In genomic region chr8:11013258-11013657, GRCm38 (mm10) we compare ENCODE assay signal across 7 mouse cellular contexts. TPM values are rescaled to one million over a fixed set of nuclear protein-coding genes. Genes with fewer than 3 reads are reported as not detected.
A peak's percentile ranks its signal among the peaks of the same experiment; 100 is the strongest.
DNase-seq lines count a peak whose midpoint lies in the region; ATAC-seq lines count a peak whose summit lies in the region.

No protein-coding gene starts in this region.

- H3K36me3 ChIP-seq in embryonic facial prominence, embryonic 11.5 days (replicated peaks; ENCODE audit: control insufficient read depth, insufficient read depth, low read depth, low read length) = no peaks in the 10 kb centered on the region
- H3K36me3 ChIP-seq in hindbrain, embryonic 15.5 days = no peaks in the 10 kb centered on the region

- peaks cover 3% of the 10 kb centered on the region; the same call in 1 of the 2 replicates for H3K4me1 ChIP-seq in embryonic facial prominence, embryonic 11.5 days (ENCODE audit: control insufficient read depth, insufficient read depth, low read length)
- H3K4me1 ChIP-seq in hindbrain, embryonic 15.5 days (replicated peaks) = peaks cover 21% of the 10 kb centered on the region

- H3K4me2 ChIP-seq in embryonic facial prominence, embryonic 11.5 days (ENCODE audit: low read depth, low read length) = no peak overlapping the region
- H3K4me2 ChIP-seq in hindbrain, embryonic 15.5 days = peak overlapping the region; percentile 13; the same call in 1 of the 2 replicates

- H3K27me3 ChIP-seq in embryonic facial prominence, embryonic 11.5 days (ENCODE audit: control insufficient read depth, insufficient read depth, low read length) = no peaks in the 10 kb centered on the region
- H3K27me3 ChIP-seq in hindbrain, embryonic 15.5 days = no peaks in the 10 kb centered on the region

- 3% methylated on average over 6 of the region's 6 CpGs for WGBS in embryonic facial prominence, embryonic 11.5 days
- under 1% methylated on average over 6 of the region's 6 CpGs for WGBS in hindbrain, embryonic 15.5 days

- no peak overlapping the region for H3K9ac ChIP-seq in embryonic facial prominence, embryonic 11.5 days (replicated peaks; ENCODE audit: low read length)
- H3K9ac ChIP-seq in hindbrain, embryonic 15.5 days = no peak overlapping the region

- no peak for ATAC-seq in embryonic facial prominence, embryonic 11.5 days (replicated peaks; ENCODE audit: insufficient number of reproducible peaks, low FRiP score, low TSS enrichment, low read depth)
- ATAC-seq in hindbrain, embryonic 15.5 days (ENCODE audit: low FRiP score, low read depth) = no peak

- no peak overlapping the region for H3K27ac ChIP-seq in embryonic facial prominence, embryonic 11.5 days (replicated peaks; ENCODE audit: low read depth, low read length)
- H3K27ac ChIP-seq in hindbrain, embryonic 15.5 days (replicated peaks) = no peak overlapping the region

- no peak overlapping the region for H3K4me3 ChIP-seq in embryonic facial prominence, embryonic 11.5 days (ENCODE audit: low read depth, low read length)
- no peak overlapping the region for H3K4me3 ChIP-seq in hindbrain, embryonic 15.5 days

- peak; percentile 76 for DNase-seq in left cerebral cortex, adult 18-20 months (ENCODE audit: low spot score in 2 of 2)
- no peak for DNase-seq in left cerebral cortex, adult 11 months (ENCODE audit: low spot score)
- DNase-seq in adipocyte (ENCODE audit: low spot score) = peak; percentile 76
- peak; percentile 76 for DNase-seq in embryonic facial prominence, embryonic 11.5 days (ENCODE audit: low spot score)
- peak; percentile 55 for DNase-seq in lung, postnatal 25 days (ENCODE audit: low spot score)
- peak; percentile 56 for DNase-seq in spleen, postnatal 36 days (ENCODE audit: low spot score in 2 of 2)

- H3K9me3 ChIP-seq in embryonic facial prominence, embryonic 11.5 days (replicated peaks; ENCODE audit: control insufficient read depth, low read length) = no peaks in the 10 kb centered on the region
- H3K9me3 ChIP-seq in hindbrain, embryonic 15.5 days = no peaks in the 10 kb centered on the region

RNA-seq across cellular contexts. Expression of gene Irs2, which starts 5.0 kb away (rescaled TPM):
- 10 to 100 TPM; 64.4 to 93.4 TPM for total RNA-seq in left cerebral cortex, adult 18-20 months (2021)
- polyA plus RNA-seq in embryonic facial prominence, embryonic 11.5 days (2014; fragmentation: Nextera tagmentation; extraction: Ambion mirVana) = 6.7 and 6.8 TPM in 2 replicates
- polyA plus RNA-seq in hindbrain, embryonic 15.5 days (2015; fragmentation: Nextera tagmentation; extraction: Ambion mirVana) = 6.0 and 6.3 TPM in 2 replicates
